Mouse (Mus musculus) testis, adult 2 months (tissue): ENCODE measurements around the gene Dmc1. TPM values are rescaled to one million over a fixed set of nuclear protein-coding genes. Genes with fewer than 3 reads are reported as not detected.
A peak's percentile ranks its signal among the peaks of the same experiment; 100 is the strongest.

Source experiments
- H3K27ac ChIP-seq: fragments of 200-500 bp; 2 replicates; pipeline ENCODE4 v1.5.1; 2012; ENCODE audit warnings: low read depth, low read length; ENCODE audit not compliant: control insufficient read depth, insufficient read depth
- H3K27me3 ChIP-seq: fragments of 200-500 bp; 2 replicates; pipeline ENCODE4 v1.6.1; 2012; ENCODE audit warnings: mild to moderate bottlenecking, low read length, moderate library complexity; ENCODE audit not compliant: control insufficient read depth, insufficient read depth
- H3K36me3 ChIP-seq: fragments of 200-500 bp; 2 replicates; pipeline ENCODE4 v1.6.1; 2012; ENCODE audit warnings: mild to moderate bottlenecking, low read length; ENCODE audit not compliant: control insufficient read depth, insufficient read depth
- H3K4me1 ChIP-seq: fragments of 200-500 bp; 2 replicates; pipeline ENCODE4 v1.6.1; 2012; ENCODE audit warnings: low read length; ENCODE audit not compliant: control insufficient read depth, insufficient read depth
- H3K4me3 ChIP-seq: fragments of 200-500 bp; 2 replicates; pipeline ENCODE4 v1.5.1; 2012; ENCODE audit warnings: low read depth, mild to moderate bottlenecking, low read length, moderate library complexity, mixed read lengths; ENCODE audit not compliant: control insufficient read depth
- CTCF ChIP-seq: fragments of 200-500 bp; IDR thresholded peaks from 2 replicates; pipeline ENCODE4 v1.5.1; 2012; ENCODE audit warnings: low read depth, mild to moderate bottlenecking, inconsistent platforms, low read length, moderate library complexity; ENCODE audit not compliant: control insufficient read depth, insufficient read depth, insufficient replicate concordance
- POLR2A ChIP-seq: fragments of 200-500 bp; IDR thresholded peaks from 2 replicates; pipeline ENCODE4 v1.6.1; 2012; ENCODE audit warnings: low read depth, mild to moderate bottlenecking, inconsistent platforms, low read length, moderate library complexity; ENCODE audit not compliant: control insufficient read depth
- polyA plus RNA-seq: library from polyadenylated mRNA; depleted of rRNA; stranded (reverse); fragments of >200 nt; gene quantifications from 2 replicates; pipeline ENCODE4 v1.2.3, GENCODE M21; 2012

Dmc1 gene
- polyA plus RNA-seq, 1 experiment: 8.6 TPM

DNA sequence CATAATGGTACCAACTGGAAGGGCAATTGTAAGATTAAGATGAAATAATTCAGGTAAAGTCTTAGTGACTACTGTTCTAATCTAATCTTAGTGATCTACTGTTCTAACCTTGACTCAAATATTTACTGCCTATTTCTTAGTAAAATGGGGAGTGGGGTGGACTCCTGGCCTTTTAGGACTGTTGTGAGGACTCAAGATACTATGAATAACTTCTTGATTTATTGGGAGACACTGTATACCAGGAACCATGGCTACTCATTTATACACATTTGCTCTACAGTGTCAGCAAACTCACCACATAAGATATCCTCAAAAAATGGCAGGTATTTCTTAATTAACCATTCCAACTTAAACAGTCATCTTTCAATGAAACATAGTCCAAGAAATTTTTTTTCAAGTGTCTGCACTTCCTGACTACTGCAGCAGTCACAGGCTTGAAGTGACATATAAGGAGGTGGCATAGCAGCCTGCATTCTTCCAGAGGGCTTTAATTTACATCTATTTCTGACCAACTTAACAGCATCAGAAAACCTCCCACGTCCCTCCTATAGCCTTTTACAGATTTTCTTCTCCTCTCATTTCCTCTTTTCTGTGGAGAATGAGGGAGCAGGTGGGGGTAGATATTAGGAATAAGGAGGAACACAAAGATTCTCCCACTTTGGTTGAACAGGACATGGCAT, 29.2 kb downstream of the Dmc1 start:
- no peaks in the 10 kb centered on the region for H3K27me3 ChIP-seq
- no peak overlapping the region for H3K4me3 ChIP-seq
- TF ChIP-seq CTCF (no peak), POLR2A (no peak)
- no peaks in the 10 kb centered on the region for H3K36me3 ChIP-seq
- no peak overlapping the region for H3K27ac ChIP-seq
- H3K4me1 ChIP-seq: no peaks in the 10 kb centered on the region

DNA sequence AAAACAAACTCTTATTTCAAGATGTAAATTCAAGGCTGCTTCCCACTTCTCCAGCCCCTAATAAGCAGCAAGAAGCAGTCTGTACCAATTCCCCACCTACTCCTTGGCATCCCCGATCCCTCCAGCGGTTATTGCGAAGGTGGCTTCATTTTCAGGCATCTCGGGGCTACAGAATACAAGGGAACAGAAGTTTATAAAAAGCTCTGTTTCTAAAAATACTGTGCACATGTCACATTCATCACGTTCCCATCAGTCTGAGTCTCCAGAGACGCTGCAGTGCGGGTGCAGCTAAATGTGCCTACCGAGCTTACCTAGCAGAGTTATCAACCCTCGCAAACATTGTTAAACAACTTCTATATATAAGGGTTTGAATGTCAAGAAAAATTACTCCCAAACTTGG, 42.5 kb downstream of the Dmc1 start:
- Histone ChIP-seq H3K4me1 (no peaks in the 10 kb centered on the region), H3K27ac (no peak overlapping the region), H3K36me3 (no peaks in the 10 kb centered on the region), H3K4me3 (no peak overlapping the region), H3K27me3 (no peaks in the 10 kb centered on the region)
- TF ChIP-seq CTCF: no peak
- TF ChIP-seq POLR2A: no peak

DNA sequence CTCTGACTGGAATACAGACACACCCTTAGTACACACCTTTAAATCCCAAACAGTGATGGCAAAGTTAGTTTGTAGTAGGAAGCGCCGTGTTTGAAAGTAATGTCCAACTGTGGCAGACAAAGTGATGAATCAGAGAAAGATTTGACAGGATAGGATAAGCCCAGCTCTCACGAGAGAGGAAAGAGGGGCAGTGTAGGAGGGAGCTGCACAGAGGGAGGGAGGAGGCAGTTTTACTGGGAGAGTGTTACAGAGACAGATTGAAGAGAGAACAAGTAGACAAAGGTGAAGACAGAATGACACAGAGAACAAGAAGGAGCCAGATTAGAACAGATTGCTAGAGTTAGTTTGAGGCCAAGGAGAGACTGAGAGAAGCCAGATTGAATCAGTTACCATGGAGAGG, 45.3 kb downstream of the Dmc1 start:
- Histone ChIP-seq H3K36me3 (no peaks in the 10 kb centered on the region), H3K27me3 (no peaks in the 10 kb centered on the region), H3K4me1 (no peaks in the 10 kb centered on the region), H3K27ac (no peak overlapping the region), H3K4me3 (no peak overlapping the region)
- no peak for TF ChIP-seq POLR2A
- TF ChIP-seq CTCF: no peak

DNA sequence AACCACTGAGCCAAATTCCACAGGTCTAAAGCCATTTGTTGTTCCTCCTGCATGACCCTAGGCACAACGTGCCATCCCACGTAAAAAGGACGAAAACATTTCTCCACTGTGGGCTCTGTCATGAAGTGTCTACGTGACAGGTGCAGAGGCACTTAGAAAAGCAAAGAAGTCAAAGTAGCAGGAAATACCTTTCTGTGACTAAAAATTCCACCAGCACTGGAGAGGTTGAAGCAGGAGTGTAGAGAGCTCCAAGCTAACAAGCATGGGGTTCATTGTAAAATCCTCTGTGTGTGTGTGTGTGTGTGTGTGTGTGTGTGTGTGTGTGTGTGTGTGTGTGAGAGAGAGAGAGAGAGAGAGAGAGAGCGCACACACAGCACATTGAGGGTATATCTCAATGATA, 52.3 kb downstream of the Dmc1 start:
- no peak overlapping the region for H3K4me3 ChIP-seq
- no peak overlapping the region for H3K27ac ChIP-seq
- H3K36me3 ChIP-seq: no peaks in the 10 kb centered on the region
- TF ChIP-seq POLR2A (no peak), CTCF (no peak)
- peaks cover under 1% of the 10 kb centered on the region; the same call in 1 of the 2 replicates for H3K4me1 ChIP-seq
- no peaks in the 10 kb centered on the region for H3K27me3 ChIP-seq

DNA sequence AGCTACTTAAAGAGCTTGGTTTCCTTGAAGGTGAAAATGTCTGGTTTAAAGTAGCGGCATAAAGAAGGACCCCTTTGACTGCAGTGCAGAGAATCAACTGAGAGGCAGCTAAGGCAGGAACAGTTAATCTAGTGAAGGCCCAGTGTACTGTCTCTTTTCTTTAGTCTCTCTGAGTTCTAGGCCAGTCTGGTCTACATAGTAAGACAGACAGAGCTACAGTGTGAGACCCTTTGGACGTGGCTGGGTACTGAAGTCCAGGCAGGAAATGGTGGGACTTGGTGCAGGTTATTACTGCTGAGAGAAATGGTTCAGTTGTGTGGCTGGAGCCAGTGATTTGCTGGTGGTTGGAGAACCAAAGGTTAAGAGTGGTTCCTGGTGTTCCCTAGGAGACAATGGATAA, 56.7 kb downstream of the Dmc1 start:
- Histone ChIP-seq H3K4me3 (peak overlapping the region; percentile 86), H3K27ac (no peak overlapping the region), H3K4me1 (peaks cover 6% of the 10 kb centered on the region), H3K36me3 (no peaks in the 10 kb centered on the region; the same call in 1 of the 2 replicates), H3K27me3 (no peaks in the 10 kb centered on the region)
- TF ChIP-seq POLR2A (no peak), CTCF (no peak)

DNA sequence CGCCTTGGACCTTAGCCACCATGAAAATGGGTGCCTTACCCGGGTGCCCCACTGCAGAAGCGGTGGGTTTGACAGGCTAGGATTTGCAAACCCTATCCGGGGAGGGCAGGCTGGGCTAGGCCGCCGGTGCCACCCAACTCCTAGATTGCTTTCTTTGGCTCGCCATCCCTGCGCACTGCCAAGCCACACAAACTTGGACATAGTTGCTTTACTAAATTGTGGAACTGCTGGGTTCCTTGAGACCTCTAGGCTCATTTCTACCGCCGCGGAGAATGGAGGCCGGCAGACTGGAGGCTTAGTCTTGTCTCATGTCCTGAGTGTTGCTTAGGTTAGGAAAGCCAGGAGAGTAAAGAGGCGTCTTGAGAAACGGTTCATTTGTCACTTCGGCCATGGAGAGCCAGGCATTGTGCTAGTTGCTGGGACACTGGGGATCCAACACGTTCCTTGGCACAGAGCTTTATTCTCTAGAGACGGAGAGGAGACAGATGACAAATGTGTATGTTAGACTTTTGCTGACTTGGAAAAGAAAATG, 57.6 kb downstream of the Dmc1 start:
- Histone ChIP-seq H3K36me3 (peaks cover 4% of the 10 kb centered on the region), H3K4me3 (peak overlapping the region; percentile 86), H3K27me3 (no peaks in the 10 kb centered on the region), H3K27ac (peak overlapping the region; percentile 92), H3K4me1 (peaks cover 6% of the 10 kb centered on the region)
- TF ChIP-seq POLR2A: no peak
- no peak for TF ChIP-seq CTCF

DNA sequence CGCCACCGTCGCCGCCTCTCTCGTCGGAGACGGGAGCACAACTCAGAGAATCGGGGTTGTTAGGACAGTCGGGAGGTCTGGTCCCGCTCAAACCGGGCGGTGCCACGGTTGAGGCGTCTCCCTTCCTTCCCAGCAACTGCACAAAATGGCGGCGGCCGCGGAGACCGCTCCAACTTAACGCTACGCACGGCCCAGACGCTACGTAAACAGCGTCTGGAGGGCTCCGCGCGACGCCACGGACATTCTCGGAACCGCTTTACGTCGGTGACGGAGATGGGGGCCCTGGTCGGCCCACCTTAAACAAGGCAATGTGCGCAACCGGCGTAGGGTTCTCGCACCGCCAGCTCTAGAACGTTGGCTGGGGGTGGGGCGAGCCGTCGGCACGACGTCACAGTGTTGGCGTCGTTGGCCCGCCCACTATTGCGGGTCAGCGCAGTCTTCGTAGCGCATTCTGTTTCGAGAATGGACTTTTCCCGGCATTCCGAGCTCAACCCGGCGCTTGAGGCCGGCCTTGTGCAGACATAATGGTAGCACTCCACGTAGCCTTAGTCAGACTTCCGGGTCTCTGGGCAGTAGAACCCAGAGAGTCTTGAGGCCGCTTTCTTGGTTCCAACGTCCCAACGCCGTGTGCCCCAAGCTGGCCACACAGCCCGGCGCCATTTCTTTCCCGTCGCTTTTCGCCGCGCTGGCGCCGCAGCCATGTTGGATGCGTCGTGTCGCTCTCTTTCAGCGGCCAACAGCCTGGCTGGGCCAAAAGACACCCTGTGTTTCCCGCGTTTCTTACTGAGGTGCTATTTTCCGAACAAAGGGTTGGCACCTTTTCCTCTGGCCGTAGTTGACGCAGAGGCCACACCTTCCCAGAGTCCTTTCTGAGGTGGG, 58.3 kb downstream of the Dmc1 start, which contains the start of gene Ddx17:
Ddx17 (minus strand) TSS at position 332 of the 879 bp plus-strand sequence.
- peaks cover 6% of the 10 kb centered on the region for H3K4me1 ChIP-seq
- peaks cover 4% of the 10 kb centered on the region for H3K36me3 ChIP-seq
- H3K27me3 ChIP-seq: no peaks in the 10 kb centered on the region
- peak within 1 kb of the TSS; percentile 86 for H3K4me3 ChIP-seq
- TF ChIP-seq POLR2A (peak; percentile 95), CTCF (no peak)
- peak within 1 kb of the TSS; percentile 92 for H3K27ac ChIP-seq
